Mouse (Mus musculus) adrenal gland, adult (tissue): ENCODE data around the gene Rs1.
"Not testable (repeated sequence)": the region's sequence is repeated elsewhere in the genome, so short reads cannot be mapped to it uniquely, and the experiment has no call there.

ENCODE experiments used
- DNase-seq, 2 experiments: peaks; one replicate each; pipeline ENCODE4 v3.0.0; 2022 to 2023; ENCODE audit warnings: low spot score in 1 of 2; ENCODE audit not compliant: inconsistent age in 2 of 2

Rs1 gene

GRCm38 (mm10) chrX:160767713-160768112 is at the start of gene Rs1:
TSS of gene Rs1 (plus strand) at chrX:160768013.
- no peak for DNase-seq

- DNase-seq, result no peak
Measured at GRCm38 (mm10) chrX:160735650-160736049, 32.2 kb upstream of the Rs1 start, which contains the start of gene Ppef1. TSS of gene Ppef1 (minus strand) at chrX:160735765.

DNA sequence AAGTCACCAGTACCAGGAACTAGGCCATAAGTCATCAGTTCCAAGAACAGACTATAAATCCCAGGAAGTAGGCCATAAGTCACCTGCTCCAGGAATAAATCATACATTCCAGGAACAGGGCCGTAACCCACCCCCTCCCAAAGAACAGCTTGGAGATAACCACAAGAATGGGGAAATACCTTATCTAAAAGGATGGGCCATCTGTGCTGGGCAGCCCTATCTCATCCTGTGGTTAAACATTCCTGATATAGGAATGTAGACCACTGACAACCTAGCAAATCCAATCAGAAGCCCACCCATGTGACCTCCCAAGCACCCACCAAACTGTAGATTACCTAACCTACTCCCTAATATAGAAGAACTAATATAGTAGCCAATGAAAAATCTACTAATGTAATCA is 22.4 kb upstream of the Rs1 start:
- no peak for DNase-seq

GRCm38 (mm10) chrX:160748653-160749052 is 19.2 kb upstream of the Rs1 start:
- DNase-seq, result no peak

GRCm38 (mm10) chrX:160750808-160751207 is 17.0 kb upstream of the Rs1 start:
- no peak for DNase-seq

- DNase-seq, result peak; percentile 92 to 98
Measured at GRCm38 (mm10) chrX:160765389-160766232, 2.2 kb upstream of the Rs1 start.

GRCm38 (mm10) chrX:160766233-160766616 is 1.6 kb upstream of the Rs1 start:
- no peak for DNase-seq

- DNase-seq, result not testable (repeated sequence)
Measured at GRCm38 (mm10) chrX:160769622-160770021, 1.8 kb downstream of the Rs1 start.

DNA sequence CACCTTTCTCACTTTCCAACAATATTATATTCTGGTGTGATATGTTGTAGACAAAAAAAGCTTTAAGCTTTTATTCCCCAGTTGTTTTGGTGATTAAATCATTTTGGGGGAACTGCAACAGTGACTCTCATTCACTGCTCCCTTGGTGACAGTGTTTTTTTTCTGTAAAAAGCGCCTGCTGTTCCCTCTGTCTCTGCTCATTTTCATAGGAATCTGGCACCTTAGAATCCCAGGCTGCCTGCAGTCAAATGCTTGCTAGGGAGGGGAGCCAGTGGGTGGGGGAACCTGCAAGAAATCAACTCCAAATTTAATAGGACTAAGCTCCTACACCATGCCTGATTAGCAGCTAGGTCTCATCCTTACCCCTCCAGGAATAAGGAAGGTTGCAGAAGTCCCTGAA is 5.2 kb downstream of the Rs1 start:
- DNase-seq, result no peak

- no peak for DNase-seq
Measured at GRCm38 (mm10) chrX:160782276-160782675, 14.5 kb downstream of the Rs1 start.

DNA sequence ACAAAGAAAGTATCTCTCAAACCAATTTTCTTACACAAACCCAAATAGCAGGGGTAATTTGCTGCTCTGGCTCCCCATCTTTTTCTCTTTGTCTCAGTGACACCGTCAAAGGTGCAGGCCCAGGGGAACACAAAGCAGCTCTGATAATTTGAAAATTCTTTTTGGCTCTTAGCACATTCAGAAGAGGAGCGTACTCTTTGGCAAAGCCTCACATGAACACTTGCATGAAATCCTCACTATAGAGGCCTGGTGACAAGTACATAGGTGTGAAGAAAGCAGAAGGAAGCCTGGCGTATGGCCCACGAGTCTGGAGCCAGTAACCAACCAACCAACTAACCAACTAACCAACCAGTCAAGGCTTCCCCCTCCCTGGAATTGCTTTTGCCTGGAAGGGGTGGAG is 27.1 kb downstream of the Rs1 start:
- no peak for DNase-seq

- peak; percentile 73 to 76 for DNase-seq
Measured at GRCm38 (mm10) chrX:160804409-160805150, 36.8 kb downstream of the Rs1 start.

DNA sequence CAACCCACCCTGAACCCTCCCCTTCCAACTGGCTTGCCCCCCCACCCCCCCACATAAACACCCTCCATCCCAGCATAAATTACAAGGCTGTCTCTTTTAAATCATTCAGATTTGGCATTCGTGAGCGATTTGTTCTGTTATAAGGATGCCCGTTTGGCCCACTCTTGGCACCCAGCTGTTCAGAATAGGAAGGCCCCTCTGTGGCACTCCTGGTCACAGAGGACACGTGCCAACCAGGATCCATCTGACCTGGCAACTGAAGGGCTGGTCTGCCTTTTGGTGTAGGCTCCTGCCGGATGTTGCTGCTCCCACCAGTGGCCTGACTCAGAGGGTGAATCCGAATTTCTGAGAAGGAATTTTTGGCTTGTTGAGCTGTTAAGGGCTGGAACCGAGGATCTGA is 40.4 kb downstream of the Rs1 start:
- DNase-seq, result no peak
